Mouse (Mus musculus): ENCODE measurements around the gene Pakap. TPM values are rescaled to one million over a fixed set of nuclear protein-coding genes. Genes with fewer than 3 reads are reported as not detected.
"Not testable (repeated sequence)": the region's sequence is repeated elsewhere in the genome, so short reads cannot be mapped to it uniquely, and the experiment has no call there.

Gene Pakap
- polyA plus RNA-seq, 1 experiment from 2014 or later: 35.4 TPM

DNA sequence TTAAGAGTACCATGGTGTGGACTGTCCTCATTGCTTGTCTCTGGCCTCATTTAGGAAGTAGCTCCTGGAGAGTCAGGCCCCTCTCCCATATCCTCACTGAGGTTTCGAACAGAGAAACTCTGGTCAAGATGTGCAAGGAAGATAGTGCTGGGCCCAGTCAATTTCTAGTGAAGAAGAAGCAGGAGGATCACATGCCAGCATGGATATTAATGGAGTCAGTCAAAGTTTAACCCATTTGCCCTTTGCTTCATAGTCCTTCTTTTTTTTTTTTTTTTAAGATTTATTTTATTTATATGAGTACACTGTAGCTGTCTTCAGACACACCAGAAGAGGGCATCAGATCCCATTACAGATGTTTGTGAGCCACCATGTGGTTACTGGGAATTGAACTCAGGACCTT is 321.0 kb downstream of the Pakap start:
- not testable (repeated sequence) for H3K4me2 ChIP-seq; H3K36me3 ChIP-seq; H3K9ac ChIP-seq; H3K27ac ChIP-seq; H3K4me3 ChIP-seq; ATAC-seq (ENCODE audit: insufficient number of reproducible peaks, insufficient read depth, low FRiP score, low TSS enrichment, low read depth); H3K9me3 ChIP-seq; H3K27me3 ChIP-seq
- WGBS: 98% methylated on average over 1 of the region's 1 CpGs
- peaks cover 38% of the 10 kb centered on the region for H3K4me1 ChIP-seq

DNA sequence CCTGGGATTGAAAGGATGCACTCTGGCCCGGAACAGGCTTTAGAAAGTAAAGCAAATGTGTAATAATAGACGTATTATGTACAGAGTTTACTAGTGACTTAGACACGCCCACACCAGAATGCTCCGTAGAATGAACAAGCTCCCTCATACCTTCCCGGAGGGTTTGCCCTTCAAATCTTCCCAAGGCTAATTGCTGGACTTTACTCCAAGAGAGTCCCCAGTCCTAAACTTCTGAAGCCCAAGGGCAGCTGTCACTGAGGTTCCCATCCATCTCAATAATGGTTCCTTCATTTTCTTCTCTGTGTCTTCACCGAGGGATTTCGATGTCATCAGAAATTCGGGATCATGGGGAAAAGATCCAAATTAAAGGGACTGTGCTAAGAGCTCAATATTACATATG is 321.8 kb downstream of the Pakap start:
- Histone ChIP-seq H3K27ac (no peak overlapping the region), H3K27me3 (no peaks in the 10 kb centered on the region), H3K4me1 (peaks cover 33% of the 10 kb centered on the region), H3K4me3 (no peak overlapping the region), H3K9me3 (no peaks in the 10 kb centered on the region), H3K4me2 (no peak overlapping the region), H3K9ac (no peak overlapping the region), H3K36me3 (peaks cover 9% of the 10 kb centered on the region; the same call in 1 of the 2 replicates)
- WGBS: 83% methylated on average over 8 of the region's 8 CpGs
- no peak for ATAC-seq (ENCODE audit: insufficient number of reproducible peaks, insufficient read depth, low FRiP score, low TSS enrichment, low read depth)

DNA sequence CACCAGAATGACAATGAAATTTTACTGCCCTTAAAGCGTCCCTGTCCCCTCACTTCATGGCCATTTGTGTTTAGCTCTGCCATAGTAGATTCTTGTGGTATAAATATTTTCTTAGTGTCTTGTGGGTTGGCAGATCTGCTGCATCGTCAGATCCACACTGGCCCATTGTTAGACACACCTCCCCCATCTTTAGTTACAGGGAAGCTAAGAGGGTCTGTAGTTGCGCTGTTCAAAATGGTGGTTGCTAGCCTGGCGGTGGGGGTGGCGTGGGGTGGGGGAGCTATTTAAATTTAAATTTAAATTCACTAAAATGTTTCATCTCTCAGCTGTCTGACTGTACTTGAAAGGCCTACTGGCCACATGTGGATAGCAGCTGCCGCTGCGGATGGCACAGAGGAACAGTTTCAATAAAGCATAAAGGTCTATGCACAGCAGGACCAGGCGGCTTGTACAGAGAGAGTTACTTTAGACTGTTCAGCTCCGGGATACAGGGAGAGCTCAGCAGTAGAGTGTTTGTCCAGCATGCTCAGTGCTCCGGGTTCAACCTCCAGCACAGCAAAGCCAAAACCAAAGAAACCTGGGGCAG is 324.1 kb downstream of the Pakap start:
- no peak for ATAC-seq (ENCODE audit: insufficient number of reproducible peaks, insufficient read depth, low FRiP score, low TSS enrichment, low read depth)
- Histone ChIP-seq H3K27ac (peak overlapping the region; percentile 33; the same call in 1 of the 2 replicates), H3K36me3 (peaks cover 9% of the 10 kb centered on the region), H3K4me1 (peaks cover 31% of the 10 kb centered on the region), H3K9me3 (no peaks in the 10 kb centered on the region), H3K27me3 (no peaks in the 10 kb centered on the region), H3K4me2 (no peak overlapping the region), H3K9ac (no peak overlapping the region), H3K4me3 (no peak overlapping the region)
- WGBS: 53% methylated on average over 10 of the region's 10 CpGs

DNA sequence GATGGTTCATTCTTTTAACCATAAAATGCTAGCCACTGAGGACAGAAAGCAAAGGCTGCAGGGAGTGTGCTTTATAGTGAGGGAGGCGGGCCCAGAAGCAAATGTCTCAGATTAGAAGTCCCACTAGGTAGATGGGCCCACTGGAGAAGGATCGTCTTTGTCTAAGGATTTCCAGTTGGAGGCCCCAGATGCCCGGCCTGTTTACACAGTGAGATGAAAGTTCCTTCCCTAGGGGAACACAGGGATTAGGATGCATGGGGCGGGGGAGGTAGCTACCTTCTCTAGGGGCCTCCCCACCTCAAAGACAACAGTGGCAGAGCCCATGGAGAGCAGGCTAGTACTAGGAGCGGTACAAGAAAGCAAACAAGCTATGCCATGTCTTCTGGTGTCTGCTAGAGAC is 327.2 kb downstream of the Pakap start:
- Histone ChIP-seq H3K36me3 (peaks cover 9% of the 10 kb centered on the region), H3K9ac (no peak overlapping the region), H3K27ac (peak overlapping the region; percentile 28; the same call in 1 of the 2 replicates), H3K4me2 (no peak overlapping the region), H3K4me1 (peaks cover 32% of the 10 kb centered on the region), H3K9me3 (no peaks in the 10 kb centered on the region), H3K4me3 (no peak overlapping the region), H3K27me3 (no peaks in the 10 kb centered on the region)
- 41% methylated on average over 5 of the region's 5 CpGs for WGBS
- ATAC-seq (ENCODE audit: insufficient number of reproducible peaks, insufficient read depth, low FRiP score, low TSS enrichment, low read depth): no peak

DNA sequence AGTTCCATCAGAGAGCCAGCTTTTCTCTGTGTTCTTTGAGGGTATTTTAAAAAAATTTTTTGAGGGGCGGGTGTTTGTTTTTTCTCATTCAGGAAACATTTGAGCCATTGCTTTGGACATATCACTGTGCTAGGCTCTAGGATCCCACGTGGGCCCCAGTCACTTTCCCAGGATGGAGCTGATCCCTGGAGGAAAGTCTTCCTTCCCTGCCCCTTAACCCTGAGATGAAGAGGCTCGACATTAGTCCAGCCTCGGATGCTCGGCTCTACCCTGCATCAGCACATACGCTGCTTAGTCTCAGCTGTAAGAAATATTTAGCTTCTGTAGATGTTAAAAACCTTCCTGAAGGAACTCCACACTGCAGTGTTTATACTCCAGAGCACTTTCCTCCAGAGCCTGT is 327.9 kb downstream of the Pakap start:
- no peak overlapping the region for H3K9ac ChIP-seq
- WGBS: 58% methylated on average over 6 of the region's 6 CpGs
- peaks cover 9% of the 10 kb centered on the region for H3K36me3 ChIP-seq
- no peak overlapping the region for H3K4me2 ChIP-seq
- ATAC-seq (ENCODE audit: insufficient number of reproducible peaks, insufficient read depth, low FRiP score, low TSS enrichment, low read depth): no peak
- no peak overlapping the region for H3K4me3 ChIP-seq
- no peaks in the 10 kb centered on the region for H3K27me3 ChIP-seq
- H3K9me3 ChIP-seq: no peaks in the 10 kb centered on the region
- H3K4me1 ChIP-seq: peaks cover 32% of the 10 kb centered on the region
- 0 out of 2 replicates have a peak overlapping the region, but pooled peaks have one; percentile 17 for H3K27ac ChIP-seq

DNA sequence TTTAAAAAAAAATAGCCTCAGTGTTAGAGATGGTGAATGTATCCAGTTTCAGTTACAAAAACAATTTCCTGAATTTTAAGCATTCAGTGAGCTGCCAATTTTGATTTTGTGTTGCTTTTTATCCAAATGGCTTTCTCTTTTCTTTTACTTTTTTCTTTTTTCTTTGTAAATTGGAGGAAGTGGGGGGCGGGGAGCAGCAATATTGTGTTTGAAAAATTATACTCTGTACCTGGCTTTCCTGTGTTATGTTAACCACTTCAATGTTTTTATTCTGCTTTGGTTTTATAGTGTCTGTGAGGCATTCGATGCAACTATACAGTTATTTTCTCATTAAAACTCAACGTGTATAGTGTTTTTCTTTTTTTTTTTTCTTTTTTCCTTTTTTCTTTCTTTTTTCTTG is 328.7 kb downstream of the Pakap start:
- no peak overlapping the region for H3K4me3 ChIP-seq
- no peak overlapping the region for H3K27ac ChIP-seq
- no peaks in the 10 kb centered on the region for H3K27me3 ChIP-seq
- no peaks in the 10 kb centered on the region for H3K9me3 ChIP-seq
- H3K9ac ChIP-seq: no peak overlapping the region
- no peak for ATAC-seq (ENCODE audit: insufficient number of reproducible peaks, insufficient read depth, low FRiP score, low TSS enrichment, low read depth)
- peaks cover 9% of the 10 kb centered on the region for H3K36me3 ChIP-seq
- no peak overlapping the region for H3K4me2 ChIP-seq
- 51% methylated on average over 3 of the region's 3 CpGs for WGBS
- peaks cover 28% of the 10 kb centered on the region for H3K4me1 ChIP-seq

DNA sequence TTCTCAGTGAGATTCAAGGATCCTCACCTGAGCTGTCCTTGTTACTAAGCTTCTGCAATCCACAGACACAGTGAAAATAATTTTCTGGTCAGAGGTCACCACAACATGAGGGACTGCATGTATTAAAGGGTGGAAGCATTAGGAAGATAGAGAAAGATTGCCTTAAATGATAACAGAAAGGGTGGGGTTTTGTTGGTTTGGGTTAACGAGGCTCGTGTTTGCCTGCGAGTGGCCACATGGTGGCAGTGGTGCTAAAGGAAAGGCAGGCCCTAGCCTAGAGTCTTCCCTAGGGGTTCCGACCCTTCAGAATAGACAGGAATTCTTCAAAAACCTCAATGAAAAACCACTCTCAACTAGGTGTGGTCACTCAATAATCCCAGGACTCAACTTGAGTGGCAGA is 333.2 kb downstream of the Pakap start:
- H3K4me2 ChIP-seq: no peak overlapping the region

DNA sequence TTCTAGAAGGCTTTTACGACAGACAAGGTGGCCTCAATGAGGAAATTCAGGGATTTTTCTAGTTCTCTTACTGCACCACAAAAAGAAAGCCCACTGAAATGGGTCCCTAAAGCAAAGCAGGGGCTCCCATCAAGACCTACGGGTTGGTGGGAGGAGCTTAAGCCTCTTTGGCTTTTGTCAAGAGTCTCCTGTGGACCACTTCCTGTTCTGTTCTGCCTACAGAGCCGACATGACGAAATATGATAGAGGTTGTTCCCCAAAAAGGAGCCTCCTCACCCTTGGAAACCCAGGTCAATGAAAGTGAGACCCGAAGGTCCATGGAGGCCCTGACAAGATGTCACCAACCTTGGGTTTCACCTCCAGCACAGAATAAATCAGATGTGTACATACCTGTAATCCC is 334.6 kb downstream of the Pakap start:
- WGBS: 79% methylated on average over 5 of the region's 5 CpGs
- no peak overlapping the region for H3K9ac ChIP-seq
- no peak overlapping the region for H3K4me3 ChIP-seq
- H3K4me1 ChIP-seq: peaks cover 19% of the 10 kb centered on the region
- no peak for ATAC-seq (ENCODE audit: insufficient number of reproducible peaks, insufficient read depth, low FRiP score, low TSS enrichment, low read depth)
- H3K9me3 ChIP-seq: no peaks in the 10 kb centered on the region
- H3K27me3 ChIP-seq: no peaks in the 10 kb centered on the region
- no peak overlapping the region for H3K4me2 ChIP-seq
- H3K36me3 ChIP-seq: no peaks in the 10 kb centered on the region
- H3K27ac ChIP-seq: no peak overlapping the region

More for the DNA sequence above, 333.2 kb downstream of the Pakap start:
- Histone ChIP-seq H3K4me3 (no peak overlapping the region), H3K27ac (no peak overlapping the region), H3K9me3 (no peaks in the 10 kb centered on the region), H3K27me3 (no peaks in the 10 kb centered on the region), H3K9ac (no peak overlapping the region), H3K36me3 (no peaks in the 10 kb centered on the region; the same call in 1 of the 2 replicates), H3K4me1 (peaks cover 21% of the 10 kb centered on the region)
- no peak for ATAC-seq (ENCODE audit: insufficient number of reproducible peaks, insufficient read depth, low FRiP score, low TSS enrichment, low read depth)
- 20% methylated on average over 4 of the region's 4 CpGs for WGBS

DNA sequence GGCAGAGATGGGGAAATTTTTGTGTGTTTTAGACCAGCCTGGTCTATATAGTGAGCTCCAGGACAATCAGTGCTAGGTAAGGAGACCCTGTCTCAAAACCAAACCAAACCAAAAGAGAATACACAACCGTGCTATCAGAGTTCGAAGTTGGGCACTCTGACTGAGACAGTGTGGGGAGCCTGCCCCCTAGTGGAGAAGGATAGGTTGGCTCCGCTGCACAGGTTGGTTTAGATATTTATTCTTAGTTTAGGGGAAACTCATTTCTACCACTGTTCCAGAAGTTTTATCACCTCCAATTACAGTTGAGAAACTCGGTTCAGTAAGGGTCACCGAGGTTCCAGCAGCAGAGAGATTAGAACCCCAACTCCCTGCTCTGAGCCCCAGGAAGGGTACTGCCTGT is 336.2 kb downstream of the Pakap start:
- 6% methylated on average over 5 of the region's 5 CpGs for WGBS
- no peaks in the 10 kb centered on the region for H3K36me3 ChIP-seq
- no peaks in the 10 kb centered on the region for H3K9me3 ChIP-seq
- peak overlapping the region; percentile 7; the same call in 1 of the 2 replicates for H3K4me2 ChIP-seq
- 0 out of 2 replicates have a peak, but pooled peaks have one; percentile 49 for ATAC-seq (ENCODE audit: insufficient number of reproducible peaks, insufficient read depth, low FRiP score, low TSS enrichment, low read depth)
- no peak overlapping the region for H3K27ac ChIP-seq
- H3K9ac ChIP-seq: no peak overlapping the region
- peaks cover 19% of the 10 kb centered on the region for H3K4me1 ChIP-seq
- H3K4me3 ChIP-seq: no peak overlapping the region
- H3K27me3 ChIP-seq: no peaks in the 10 kb centered on the region

DNA sequence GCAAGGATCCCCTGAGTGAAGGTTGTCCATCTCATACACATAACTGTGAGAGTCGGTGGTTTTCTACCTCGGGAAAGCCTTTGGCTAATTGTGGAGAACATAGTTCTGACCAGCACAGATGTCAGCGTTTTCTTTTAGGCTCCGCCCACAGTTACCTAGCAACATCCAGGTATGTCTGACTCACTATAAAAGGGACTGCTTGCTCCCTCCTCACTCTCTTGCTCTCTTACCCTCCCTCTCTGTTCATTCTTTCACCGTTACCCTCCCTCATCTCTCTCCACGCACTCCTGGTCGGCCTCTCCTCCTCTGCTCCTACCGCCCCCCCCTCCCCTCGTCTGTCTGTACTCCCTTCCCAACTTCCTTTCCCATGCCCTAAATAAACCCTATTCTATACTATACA is 336.7 kb downstream of the Pakap start:
- Histone ChIP-seq H3K36me3 (no peaks in the 10 kb centered on the region), H3K27me3 (no peaks in the 10 kb centered on the region), H3K4me1 (peaks cover 19% of the 10 kb centered on the region), H3K9me3 (no peaks in the 10 kb centered on the region), H3K4me2 (peak overlapping the region; percentile 7; the same call in 1 of the 2 replicates), H3K9ac (no peak overlapping the region), H3K4me3 (no peak overlapping the region), H3K27ac (no peak overlapping the region)
- ATAC-seq (ENCODE audit: insufficient number of reproducible peaks, insufficient read depth, low FRiP score, low TSS enrichment, low read depth): 0 out of 2 replicates have a peak, but pooled peaks have one; percentile 17
- WGBS: 29% methylated on average over 9 of the region's 9 CpGs

DNA sequence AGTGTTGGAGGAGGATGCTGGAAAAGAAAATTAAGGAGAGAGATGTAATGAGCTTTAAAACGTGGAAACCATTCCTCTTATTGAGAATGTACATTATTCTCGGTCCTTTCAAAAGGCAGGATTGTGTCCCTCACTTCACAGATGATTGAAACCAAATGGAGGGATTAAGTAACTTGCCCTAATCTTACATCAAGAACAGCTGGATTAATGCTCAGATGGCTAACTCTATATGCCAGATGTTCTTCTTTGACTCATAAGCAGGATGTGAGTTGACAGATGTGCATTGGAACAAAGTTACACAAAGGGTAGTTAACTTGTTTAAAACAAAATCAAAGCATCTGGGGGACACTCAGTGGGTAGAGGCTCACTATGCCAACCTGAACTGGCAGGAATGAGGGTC is 338.7 kb downstream of the Pakap start:
- H3K27ac ChIP-seq: no peak overlapping the region
- no peak overlapping the region for H3K4me3 ChIP-seq
- no peak for ATAC-seq (ENCODE audit: insufficient number of reproducible peaks, insufficient read depth, low FRiP score, low TSS enrichment, low read depth)
- H3K4me2 ChIP-seq: no peak overlapping the region
- H3K27me3 ChIP-seq: no peaks in the 10 kb centered on the region
- H3K9ac ChIP-seq: no peak overlapping the region
- H3K36me3 ChIP-seq: no peaks in the 10 kb centered on the region
- 9% methylated on average over 2 of the region's 2 CpGs for WGBS
- H3K9me3 ChIP-seq: no peaks in the 10 kb centered on the region
- H3K4me1 ChIP-seq: peaks cover 19% of the 10 kb centered on the region

DNA sequence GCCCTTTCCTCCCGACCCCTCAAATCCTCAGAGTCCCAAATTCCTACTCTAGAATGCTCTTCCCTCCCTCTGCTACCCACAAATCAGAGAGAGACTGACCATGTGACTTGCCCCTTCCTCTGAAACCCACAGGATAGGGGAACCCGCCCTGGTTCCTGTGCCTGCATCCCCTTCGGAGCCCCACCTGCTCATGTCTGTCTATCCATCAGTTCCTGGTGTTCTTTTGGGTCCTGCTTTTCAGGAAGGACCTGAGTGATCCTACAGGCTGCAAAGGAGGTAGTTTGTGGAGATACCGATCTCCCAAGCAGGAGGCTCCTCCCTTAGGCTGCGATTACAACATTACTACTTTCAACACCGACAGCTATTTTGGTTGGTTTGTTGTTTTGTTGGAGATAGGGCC is 340.9 kb downstream of the Pakap start:
- no peak overlapping the region for H3K27ac ChIP-seq
- ATAC-seq (ENCODE audit: insufficient number of reproducible peaks, insufficient read depth, low FRiP score, low TSS enrichment, low read depth): no peak
- H3K27me3 ChIP-seq: no peaks in the 10 kb centered on the region
- H3K4me2 ChIP-seq: no peak overlapping the region
- H3K4me1 ChIP-seq: peaks cover 18% of the 10 kb centered on the region
- no peaks in the 10 kb centered on the region for H3K9me3 ChIP-seq
- 74% methylated on average over 6 of the region's 6 CpGs for WGBS
- no peak overlapping the region for H3K4me3 ChIP-seq
- no peaks in the 10 kb centered on the region for H3K36me3 ChIP-seq
- H3K9ac ChIP-seq: no peak overlapping the region

All from embryonic facial prominence, embryonic 13.5 days (tissue).